Mouse (Mus musculus): ENCODE measurements at regions not wholly inside any gene's neighbourhood (a gene's known extent, or its start where the extent isn't known, plus 50 kb on each side); places are given as distances from the start of the nearest gene placed in this dataset.

DNA sequence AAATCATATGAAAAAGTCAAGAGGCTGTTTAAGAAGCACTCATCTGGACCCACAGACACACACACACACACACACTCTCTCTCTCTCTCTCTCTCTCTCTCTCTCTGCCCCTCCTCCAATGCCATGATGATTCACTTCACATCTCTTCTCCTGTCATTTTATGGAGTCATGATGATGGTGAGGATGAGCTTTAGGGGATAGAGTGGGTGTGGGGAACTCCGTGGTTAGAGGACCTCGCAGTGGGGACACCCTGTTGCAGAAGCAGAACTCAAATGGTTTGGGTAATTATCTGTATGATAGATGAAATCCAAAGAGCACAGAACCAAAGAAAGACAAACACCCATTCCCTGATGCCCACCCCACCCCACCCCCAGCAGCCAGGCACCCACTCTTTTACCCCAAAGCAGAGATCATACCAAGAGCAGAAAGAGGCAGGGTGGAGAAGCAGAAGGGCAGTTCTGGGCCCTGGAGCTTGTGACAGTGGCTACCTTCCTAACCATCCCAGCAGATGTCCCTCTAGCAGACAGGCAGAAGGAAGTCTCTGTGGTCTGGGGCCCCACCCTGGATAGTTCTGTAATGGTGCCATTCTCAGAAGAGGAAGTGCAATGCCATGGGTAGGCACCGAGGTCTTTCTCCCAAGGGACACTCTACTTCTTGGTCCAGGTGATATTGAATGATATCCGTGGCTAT, 87.6 kb upstream of the Bcl6 start:
- Histone ChIP-seq H3K36me3 (ENCODE audit: control insufficient read depth, insufficient read depth, low read length) (no peaks in the 10 kb centered on the region), H3K27ac (ENCODE audit: insufficient read depth, low read length) (no peak overlapping the region), H3K27me3 (ENCODE audit: control insufficient read depth, insufficient read depth, low read length) (no peaks in the 10 kb centered on the region), H3K4me3 (ENCODE audit: extremely low read depth, insufficient read depth, insufficient read length) (no peak overlapping the region), H3K4me1 (ENCODE audit: control insufficient read depth, insufficient read depth, insufficient read length) (peaks cover 9% of the 10 kb centered on the region; the same call in 1 of the 2 replicates)
- TF ChIP-seq POLR2A (IDR thresholded peaks at IDR 0.05; ENCODE audit: low read depth, low read length) (no peak), CTCF (IDR thresholded peaks at IDR 0.05; ENCODE audit: extremely low read depth, insufficient read depth, insufficient read length, insufficient replicate concordance) (no peak; the same call in 1 of the 2 replicates)
- peak; percentile 61 to 63 for DNase-seq (ENCODE audit: low read depth in 1 of 2, low spot score in 2 of 2)
- 33% methylated on average over 4 of the region's 4 CpGs for WGBS

- H3K27me3 ChIP-seq (ENCODE audit: control insufficient read depth, insufficient read depth, low read length), result no peaks in the 10 kb centered on the region
- no peak for DNase-seq (ENCODE audit: low read depth in 1 of 2, low spot score in 2 of 2)
- no peaks in the 10 kb centered on the region for H3K36me3 ChIP-seq (ENCODE audit: control insufficient read depth, insufficient read depth, low read length)
- no peak overlapping the region for H3K27ac ChIP-seq (ENCODE audit: insufficient read depth, low read length)
- no peak overlapping the region for H3K4me3 ChIP-seq (ENCODE audit: extremely low read depth, insufficient read depth, insufficient read length)
- no peak for TF ChIP-seq POLR2A (IDR thresholded peaks at IDR 0.05; ENCODE audit: low read depth, low read length)
- 90% methylated on average over 8 of the region's 8 CpGs for WGBS
- H3K4me1 ChIP-seq (ENCODE audit: control insufficient read depth, insufficient read depth, insufficient read length), result peaks cover 9% of the 10 kb centered on the region; the same call in 1 of the 2 replicates
These were observed 85.1 kb upstream of the Bcl6 start for GRCm38 (mm10) chr16:24073613-24074244.

DNA sequence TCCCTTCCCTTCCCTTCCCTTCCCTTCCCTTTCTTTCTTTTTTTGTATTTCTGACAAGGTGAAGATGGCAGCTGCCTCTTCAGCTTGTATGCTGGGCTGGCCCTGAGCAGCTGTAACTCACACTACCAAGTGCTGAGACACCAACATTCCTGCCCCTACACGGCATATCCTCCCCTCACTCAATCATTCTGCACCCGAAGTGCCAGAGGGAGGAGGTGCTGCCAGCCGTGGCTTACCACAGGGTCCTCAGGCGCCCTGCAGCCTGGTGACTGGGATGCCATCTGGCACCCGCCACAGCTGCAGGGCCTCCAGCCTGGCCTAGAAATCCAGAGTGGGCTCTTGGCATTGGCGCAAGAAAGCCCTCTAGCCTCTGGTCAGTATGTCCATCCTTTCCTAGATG, 84.4 kb upstream of the Bcl6 start:
- H3K36me3 ChIP-seq (ENCODE audit: control insufficient read depth, insufficient read depth, low read length), result no peaks in the 10 kb centered on the region
- TF ChIP-seq POLR2A (IDR thresholded peaks at IDR 0.05; ENCODE audit: low read depth, low read length), result no peak
- H3K27ac ChIP-seq (ENCODE audit: insufficient read depth, low read length), result no peak overlapping the region
- H3K4me3 ChIP-seq (ENCODE audit: extremely low read depth, insufficient read depth, insufficient read length), result no peak overlapping the region
- 42% methylated on average over 6 of the region's 6 CpGs for WGBS
- no peak for DNase-seq (ENCODE audit: low read depth in 1 of 2, low spot score in 2 of 2)
- H3K27me3 ChIP-seq (ENCODE audit: control insufficient read depth, insufficient read depth, low read length), result no peaks in the 10 kb centered on the region
- peaks cover 9% of the 10 kb centered on the region; the same call in 1 of the 2 replicates for H3K4me1 ChIP-seq (ENCODE audit: control insufficient read depth, insufficient read depth, insufficient read length)

GRCm38 (mm10) chr16:24069411-24069810, 80.8 kb upstream of the Bcl6 start:
- Histone ChIP-seq H3K4me3 (ENCODE audit: extremely low read depth, insufficient read depth, insufficient read length) (no peak overlapping the region), H3K4me1 (ENCODE audit: control insufficient read depth, insufficient read depth, insufficient read length) (no peaks in the 10 kb centered on the region), H3K27me3 (ENCODE audit: control insufficient read depth, insufficient read depth, low read length) (no peaks in the 10 kb centered on the region), H3K36me3 (ENCODE audit: control insufficient read depth, insufficient read depth, low read length) (no peaks in the 10 kb centered on the region), H3K27ac (ENCODE audit: insufficient read depth, low read length) (no peak overlapping the region)
- 94% methylated on average over 5 of the region's 5 CpGs for WGBS
- TF ChIP-seq POLR2A (IDR thresholded peaks at IDR 0.05; ENCODE audit: low read depth, low read length) (no peak), CTCF (IDR thresholded peaks at IDR 0.05; ENCODE audit: extremely low read depth, insufficient read depth, insufficient read length, insufficient replicate concordance) (no peak)
- no peak for DNase-seq (ENCODE audit: low read depth in 1 of 2, low spot score in 2 of 2)

DNA sequence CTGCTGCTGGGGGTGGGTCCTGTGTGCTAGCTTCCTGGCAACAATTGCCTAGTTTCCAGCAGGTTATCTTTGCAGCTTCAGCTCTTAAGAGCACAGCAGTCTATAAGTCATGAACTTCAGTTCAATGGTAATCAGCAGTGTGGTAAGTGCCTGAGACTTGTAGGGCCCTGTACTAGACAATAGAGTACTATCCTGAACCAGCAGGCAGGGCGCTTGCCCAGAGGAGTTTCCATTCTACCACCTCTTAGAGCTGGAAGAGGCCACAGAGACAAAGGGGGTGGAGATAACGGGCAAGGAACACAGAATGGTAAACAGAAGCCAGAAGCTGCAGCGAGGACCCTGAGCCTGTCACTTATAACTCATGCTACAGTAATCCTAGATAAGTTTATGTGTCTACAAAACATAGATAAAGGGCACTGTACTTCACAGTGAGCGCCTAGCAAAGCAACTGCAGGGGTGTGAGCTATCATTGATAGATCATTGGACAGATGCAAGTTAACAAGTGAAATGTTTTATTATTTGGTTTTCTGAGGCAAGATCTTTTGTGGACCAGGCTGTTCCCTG, 79.7 kb upstream of the Bcl6 start:
- WGBS, result 75% methylated on average over 4 of the region's 4 CpGs
- H3K4me1 ChIP-seq (ENCODE audit: control insufficient read depth, insufficient read depth, insufficient read length), result no peaks in the 10 kb centered on the region
- H3K27me3 ChIP-seq (ENCODE audit: control insufficient read depth, insufficient read depth, low read length), result no peaks in the 10 kb centered on the region
- H3K27ac ChIP-seq (ENCODE audit: insufficient read depth, low read length), result no peak overlapping the region
- no peak for DNase-seq (ENCODE audit: low read depth in 1 of 2, low spot score in 2 of 2)
- no peaks in the 10 kb centered on the region for H3K36me3 ChIP-seq (ENCODE audit: control insufficient read depth, insufficient read depth, low read length)
- H3K4me3 ChIP-seq (ENCODE audit: extremely low read depth, insufficient read depth, insufficient read length), result no peak overlapping the region
- TF ChIP-seq CTCF (IDR thresholded peaks at IDR 0.05; ENCODE audit: extremely low read depth, insufficient read depth, insufficient read length, insufficient replicate concordance) (no peak), POLR2A (IDR thresholded peaks at IDR 0.05; ENCODE audit: low read depth, low read length) (no peak)

DNA sequence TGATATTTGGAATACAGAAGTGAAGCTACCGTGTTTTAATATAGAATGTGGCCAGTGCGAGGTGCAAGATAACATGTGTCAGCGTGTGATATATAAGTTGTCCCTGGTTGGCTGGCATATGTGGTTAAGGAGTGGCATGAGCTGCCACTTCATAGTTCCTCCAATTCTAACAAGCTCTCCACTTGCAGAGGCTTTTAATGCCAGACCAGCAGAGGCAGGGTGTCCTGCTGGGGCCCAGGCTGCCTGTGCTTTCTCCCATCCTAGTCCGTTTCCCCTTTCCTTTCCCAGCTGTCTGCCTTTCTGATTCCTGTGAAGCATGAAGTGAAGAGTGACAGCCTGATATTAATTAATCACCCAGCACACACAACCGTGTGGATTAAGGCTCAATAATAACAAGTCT, 73.7 kb upstream of the Bcl6 start:
- H3K4me3 ChIP-seq (ENCODE audit: extremely low read depth, insufficient read depth, insufficient read length), result no peak overlapping the region
- no peak overlapping the region for H3K27ac ChIP-seq (ENCODE audit: insufficient read depth, low read length)
- H3K27me3 ChIP-seq (ENCODE audit: control insufficient read depth, insufficient read depth, low read length), result no peaks in the 10 kb centered on the region
- 53% methylated on average over 5 of the region's 5 CpGs for WGBS
- TF ChIP-seq POLR2A (IDR thresholded peaks at IDR 0.05; ENCODE audit: low read depth, low read length) (no peak), CTCF (IDR thresholded peaks at IDR 0.05; ENCODE audit: extremely low read depth, insufficient read depth, insufficient read length, insufficient replicate concordance) (no peak)
- H3K4me1 ChIP-seq (ENCODE audit: control insufficient read depth, insufficient read depth, insufficient read length), result no peaks in the 10 kb centered on the region
- no peak for DNase-seq (ENCODE audit: low read depth in 1 of 2, low spot score in 2 of 2)
- H3K36me3 ChIP-seq (ENCODE audit: control insufficient read depth, insufficient read depth, low read length), result no peaks in the 10 kb centered on the region

DNA sequence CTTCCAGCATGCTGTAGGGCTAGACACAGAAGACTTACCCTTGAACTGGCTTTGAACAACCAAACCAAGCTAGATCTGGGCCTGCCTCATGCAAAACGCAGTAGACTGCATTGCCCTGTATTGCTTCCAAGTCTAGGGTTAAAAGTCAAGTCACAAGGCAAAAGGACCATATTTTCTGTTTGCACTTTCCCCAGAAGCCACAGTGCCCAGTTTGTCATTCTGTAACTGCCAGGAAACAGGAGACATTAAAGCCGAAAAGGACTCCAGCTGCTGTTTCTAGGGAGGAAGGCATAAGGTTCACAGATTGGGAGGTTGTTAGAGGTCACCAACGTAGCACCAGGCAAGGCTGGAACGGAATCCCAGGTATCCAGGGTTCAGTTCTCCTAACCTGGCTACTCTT, 72.8 kb upstream of the Bcl6 start:
- no peak overlapping the region for H3K4me3 ChIP-seq (ENCODE audit: extremely low read depth, insufficient read depth, insufficient read length)
- H3K36me3 ChIP-seq (ENCODE audit: control insufficient read depth, insufficient read depth, low read length), result no peaks in the 10 kb centered on the region
- H3K27ac ChIP-seq (ENCODE audit: insufficient read depth, low read length), result no peak overlapping the region
- DNase-seq (ENCODE audit: low read depth in 1 of 2, low spot score in 2 of 2), result no peak
- WGBS, result 81% methylated on average over 4 of the region's 4 CpGs
- no peak for TF ChIP-seq CTCF (IDR thresholded peaks at IDR 0.05; ENCODE audit: extremely low read depth, insufficient read depth, insufficient read length, insufficient replicate concordance)
- H3K27me3 ChIP-seq (ENCODE audit: control insufficient read depth, insufficient read depth, low read length), result no peaks in the 10 kb centered on the region
- no peaks in the 10 kb centered on the region for H3K4me1 ChIP-seq (ENCODE audit: control insufficient read depth, insufficient read depth, insufficient read length)

Data from spleen, adult 2 months (tissue).